15 mouse cellular contexts compared by ENCODE assay signal in genomic region chr9:15450921-15451320, GRCm38 (mm10). TPM values are rescaled to one million over a fixed set of nuclear protein-coding genes. Genes with fewer than 3 reads are reported as not detected.
A peak's percentile ranks its signal among the peaks of the same experiment; 100 is the strongest.
DNase-seq lines count a peak whose midpoint lies in the region; ATAC-seq and TF ChIP-seq lines count a peak whose summit lies in the region.
"Had no signal": no experiment of that assay in that cellular context is flagged by ENCODE, and none has a peak within 500 bp of the region (broad histone marks: within the 10 kb centered on the region; RNA-seq: fewer than 3 reads in every experiment).

No protein-coding gene starts in this region.

- DNase-seq in forebrain, embryonic 10.5 days (ENCODE audit: extremely low spot score, low spot score) = no peak
- peak; percentile 5 for DNase-seq in liver, postnatal 0 days
- DNase-seq in forebrain, embryonic 14.5 days (ENCODE audit: low spot score) = peak; percentile 84
- no peak for DNase-seq in B cell, adult 2 months
- DNase-seq: adrenal gland, adult 2 months; cerebellum, adult 9-11 months; lung, postnatal 14 days; right cerebral cortex, postnatal 25 days; thymus, adult 2 months had no signal

- H3K36me3 ChIP-seq in forebrain, embryonic 12.5 days (replicated peaks) = no peaks in the 10 kb centered on the region
- H3K36me3 ChIP-seq in forebrain, embryonic 10.5 days (replicated peaks) = no peaks in the 10 kb centered on the region
- H3K36me3 ChIP-seq in liver, postnatal 0 days (replicated peaks; ENCODE audit: insufficient read depth, low read length) = no peaks in the 10 kb centered on the region
- no peaks in the 10 kb centered on the region for H3K36me3 ChIP-seq in liver, embryonic 12.5 days
- H3K36me3 ChIP-seq in forebrain, embryonic 14.5 days (ENCODE audit: control insufficient read depth, insufficient read depth, low read length) = no peaks in the 10 kb centered on the region
- H3K36me3 ChIP-seq in neural tube, embryonic 15.5 days = no peaks in the 10 kb centered on the region
- H3K36me3 ChIP-seq in intestine, embryonic 16.5 days (ENCODE audit: control insufficient read depth, insufficient read depth, low read length) = no peaks in the 10 kb centered on the region
- H3K36me3 ChIP-seq: kidney, embryonic 15.5 days had no signal

- WGBS in forebrain, embryonic 12.5 days = 26% methylated on average over 5 of the region's 5 CpGs
- WGBS in forebrain, embryonic 10.5 days = 26% methylated on average over 5 of the region's 5 CpGs
- WGBS in liver, postnatal 0 days (ENCODE audit: insufficient replicate concordance) = 61% methylated on average over 5 of the region's 5 CpGs
- 50% methylated on average over 5 of the region's 5 CpGs for WGBS in liver, embryonic 12.5 days (ENCODE audit: insufficient replicate concordance)
- 4% methylated on average over 5 of the region's 5 CpGs for WGBS in forebrain, embryonic 14.5 days
- 34% methylated on average over 5 of the region's 5 CpGs for WGBS in neural tube, embryonic 15.5 days
- 69% methylated on average over 5 of the region's 5 CpGs for WGBS in intestine, embryonic 16.5 days

- no peaks in the 10 kb centered on the region for H3K9me3 ChIP-seq in forebrain, embryonic 12.5 days
- no peaks in the 10 kb centered on the region for H3K9me3 ChIP-seq in forebrain, embryonic 10.5 days
- no peaks in the 10 kb centered on the region for H3K9me3 ChIP-seq in liver, postnatal 0 days (ENCODE audit: low read length)
- H3K9me3 ChIP-seq in liver, embryonic 12.5 days (replicated peaks) = no peaks in the 10 kb centered on the region
- no peaks in the 10 kb centered on the region for H3K9me3 ChIP-seq in forebrain, embryonic 14.5 days (replicated peaks; ENCODE audit: control insufficient read depth, low read length)
- H3K9me3 ChIP-seq in neural tube, embryonic 15.5 days (replicated peaks) = no peaks in the 10 kb centered on the region
- H3K9me3 ChIP-seq in intestine, embryonic 16.5 days (ENCODE audit: control insufficient read depth, low read length) = no peaks in the 10 kb centered on the region
- H3K9me3 ChIP-seq: kidney, embryonic 15.5 days had no signal

- no peak overlapping the region for H3K27ac ChIP-seq in forebrain, embryonic 12.5 days
- H3K27ac ChIP-seq in forebrain, embryonic 10.5 days = no peak overlapping the region
- no peak overlapping the region for H3K27ac ChIP-seq in liver, postnatal 0 days (ENCODE audit: low read depth)
- no peak overlapping the region for H3K27ac ChIP-seq in liver, embryonic 12.5 days
- H3K27ac ChIP-seq in forebrain, embryonic 14.5 days (ENCODE audit: low read depth, low read length) = no peak overlapping the region
- H3K27ac ChIP-seq in neural tube, embryonic 15.5 days (replicated peaks) = 0 out of 2 replicates have a peak overlapping the region, but pooled peaks have one; percentile 39
- no peak overlapping the region for H3K27ac ChIP-seq in intestine, embryonic 16.5 days (ENCODE audit: low read length)
- H3K27ac ChIP-seq: kidney, embryonic 15.5 days; liver, embryonic 14.5 days had no signal

- no peak for TF ChIP-seq EP300 in liver, postnatal 0 days (IDR thresholded peaks at IDR 0.05; ENCODE audit: low read depth)

- H3K4me2 ChIP-seq in forebrain, embryonic 12.5 days = no peak overlapping the region
- H3K4me2 ChIP-seq in liver, postnatal 0 days (ENCODE audit: low read depth, low read length) = no peak overlapping the region
- H3K4me2 ChIP-seq in liver, embryonic 12.5 days = no peak overlapping the region
- no peak overlapping the region for H3K4me2 ChIP-seq in forebrain, embryonic 14.5 days (ENCODE audit: low read length)
- H3K4me2 ChIP-seq in neural tube, embryonic 15.5 days = no peak overlapping the region
- H3K4me2 ChIP-seq in intestine, embryonic 16.5 days (ENCODE audit: low read depth, low read length) = no peak overlapping the region
- H3K4me2 ChIP-seq: kidney, embryonic 15.5 days had no signal

- no peak for TF ChIP-seq CTCF in liver, postnatal 0 days (IDR thresholded peaks at IDR 0.05; ENCODE audit: low read depth)

- ATAC-seq in forebrain, embryonic 12.5 days (ENCODE audit: low FRiP score) = 0 out of 2 replicates have a peak, but pooled peaks have one; percentile 44
- ATAC-seq in liver, postnatal 0 days = no peak
- no peak for ATAC-seq in liver, embryonic 12.5 days
- ATAC-seq in forebrain, embryonic 14.5 days = peak; percentile 96
- peak; percentile 66; the same call in 1 of the 2 replicates for ATAC-seq in neural tube, embryonic 15.5 days (ENCODE audit: low FRiP score)
- no peak for ATAC-seq in intestine, embryonic 16.5 days

- H3K27me3 ChIP-seq in forebrain, embryonic 12.5 days = no peaks in the 10 kb centered on the region
- H3K27me3 ChIP-seq in forebrain, embryonic 10.5 days (ENCODE audit: poor library complexity, severe bottlenecking) = no peaks in the 10 kb centered on the region
- no peaks in the 10 kb centered on the region for H3K27me3 ChIP-seq in liver, postnatal 0 days (ENCODE audit: insufficient read depth, low read length)
- H3K27me3 ChIP-seq in liver, embryonic 12.5 days (replicated peaks) = no peaks in the 10 kb centered on the region
- H3K27me3 ChIP-seq in forebrain, embryonic 14.5 days (replicated peaks; ENCODE audit: control insufficient read depth, insufficient read depth, low read length) = no peaks in the 10 kb centered on the region
- no peaks in the 10 kb centered on the region for H3K27me3 ChIP-seq in neural tube, embryonic 15.5 days (replicated peaks)
- no peaks in the 10 kb centered on the region for H3K27me3 ChIP-seq in intestine, embryonic 16.5 days (replicated peaks; ENCODE audit: control insufficient read depth, insufficient read depth, low read length)
- H3K27me3 ChIP-seq: kidney, embryonic 15.5 days had no signal

- H3K4me1 ChIP-seq in forebrain, embryonic 12.5 days = peaks cover 5% of the 10 kb centered on the region
- no peaks in the 10 kb centered on the region for H3K4me1 ChIP-seq in forebrain, embryonic 10.5 days
- H3K4me1 ChIP-seq in liver, postnatal 0 days (ENCODE audit: insufficient read depth) = no peaks in the 10 kb centered on the region
- no peaks in the 10 kb centered on the region for H3K4me1 ChIP-seq in liver, embryonic 12.5 days
- peaks cover 5% of the 10 kb centered on the region; the same call in 1 of the 2 replicates for H3K4me1 ChIP-seq in forebrain, embryonic 14.5 days (ENCODE audit: control insufficient read depth, insufficient read depth, low read length)
- H3K4me1 ChIP-seq in neural tube, embryonic 15.5 days = peaks cover 6% of the 10 kb centered on the region; the same call in 1 of the 2 replicates
- no peaks in the 10 kb centered on the region for H3K4me1 ChIP-seq in intestine, embryonic 16.5 days (ENCODE audit: control insufficient read depth, insufficient read depth, low read length)
- H3K4me1 ChIP-seq: kidney, embryonic 15.5 days had no signal

- H3K4me3 ChIP-seq in forebrain, embryonic 12.5 days (replicated peaks) = no peak overlapping the region
- H3K4me3 ChIP-seq in forebrain, embryonic 10.5 days = no peak overlapping the region
- no peak overlapping the region for H3K4me3 ChIP-seq in liver, postnatal 0 days (ENCODE audit: low read depth, low read length)
- H3K4me3 ChIP-seq in liver, embryonic 12.5 days = no peak overlapping the region
- H3K4me3 ChIP-seq in forebrain, embryonic 14.5 days (ENCODE audit: low read depth, low read length) = no peak overlapping the region
- no peak overlapping the region for H3K4me3 ChIP-seq in neural tube, embryonic 15.5 days (replicated peaks)
- H3K4me3 ChIP-seq in intestine, embryonic 16.5 days (ENCODE audit: low read length) = no peak overlapping the region
- H3K4me3 ChIP-seq: kidney, embryonic 15.5 days had no signal

- no peak overlapping the region for H3K9ac ChIP-seq in forebrain, embryonic 12.5 days
- no peak overlapping the region for H3K9ac ChIP-seq in liver, postnatal 0 days (replicated peaks)
- no peak overlapping the region for H3K9ac ChIP-seq in liver, embryonic 12.5 days
- no peak overlapping the region for H3K9ac ChIP-seq in forebrain, embryonic 14.5 days (ENCODE audit: low read length)
- no peak overlapping the region for H3K9ac ChIP-seq in neural tube, embryonic 15.5 days (replicated peaks)
- H3K9ac ChIP-seq in intestine, embryonic 16.5 days (ENCODE audit: low read depth, low read length) = no peak overlapping the region
- H3K9ac ChIP-seq: kidney, embryonic 15.5 days; liver, embryonic 14.5 days had no signal

RNA-seq across cellular contexts. Expression of gene Smco4, which starts 42.3 kb away (rescaled TPM):
- 1.7 and 2.6 TPM in 2 replicates for polyA plus RNA-seq in forebrain, embryonic 12.5 days (2016; fragmentation: Nextera tagmentation; extraction: Ambion mirVana)
- 2.6 and 3.7 TPM in 2 replicates for polyA plus RNA-seq in forebrain, embryonic 10.5 days (2016; fragmentation: Nextera tagmentation; extraction: Ambion mirVana)
- 0.96 and 1.3 TPM in 2 replicates for polyA plus RNA-seq in liver, postnatal 0 days (2015; fragmentation: Nextera tagmentation; extraction: Ambion mirVana)
- polyA plus RNA-seq in liver, embryonic 12.5 days (2016; fragmentation: Nextera tagmentation; extraction: Ambion mirVana) = 1.1 and 1.6 TPM in 2 replicates
- 3.2 and 3.5 TPM in 2 replicates for polyA plus RNA-seq in forebrain, embryonic 14.5 days (2014; fragmentation: Nextera tagmentation; extraction: Ambion mirVana)
- polyA plus RNA-seq in neural tube, embryonic 15.5 days (2015; fragmentation: Nextera tagmentation; extraction: Ambion mirVana) = 0.72 and 1.3 TPM in 2 replicates
- 2.5 and 3.4 TPM in 2 replicates for polyA plus RNA-seq in intestine, embryonic 16.5 days (2015; fragmentation: Nextera tagmentation; extraction: Ambion mirVana)

Comparison
In these comparisons a context has a peak if more than half of its experiments do, and no peak if none do; other contexts are left out.
1. DNase-seq: peak in liver, postnatal 0 days (single experiment) and forebrain, embryonic 14.5 days (single experiment); none in forebrain, embryonic 10.5 days (single experiment) and B cell, adult 2 months (0 of 2).
2. ATAC-seq: peak in forebrain, embryonic 12.5 days (single experiment), forebrain, embryonic 14.5 days (single experiment) and neural tube, embryonic 15.5 days (single experiment); none in liver, postnatal 0 days (single experiment), liver, embryonic 12.5 days (single experiment) and intestine, embryonic 16.5 days (single experiment).